Mouse (Mus musculus): ENCODE measurements around the gene Tut1.
"Not testable (repeated sequence)": the region's sequence is repeated elsewhere in the genome, so short reads cannot be mapped to it uniquely, and the experiment has no call there.

Tut1 gene

DNA sequence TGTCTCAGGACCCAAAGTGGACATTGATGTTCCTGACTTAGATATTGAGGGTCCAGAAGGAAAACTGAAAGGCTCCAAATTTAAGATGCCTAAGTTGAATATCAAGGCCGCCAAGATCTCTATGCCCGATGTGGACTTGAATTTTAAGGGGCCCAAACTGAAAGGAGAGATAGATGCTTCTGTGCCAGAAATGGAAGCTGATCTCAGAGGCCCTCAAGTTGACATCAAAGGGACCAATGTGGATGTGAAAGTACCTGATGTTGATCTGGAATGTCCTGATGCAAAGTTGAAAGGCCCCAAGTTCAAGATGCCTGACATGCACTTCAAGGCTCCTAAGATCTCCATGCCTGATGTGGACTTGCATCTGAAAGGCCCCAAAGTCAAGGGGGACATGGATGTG is 53.3 kb downstream of the Tut1 start:
- not testable (repeated sequence) for DNase-seq (ENCODE audit: low spot score in 2 of 2)
